Mouse (Mus musculus): Measurements from ENCODE around the gene Bhmt2. TPM values are rescaled to one million over a fixed set of nuclear protein-coding genes. Genes with fewer than 3 reads are reported as not detected.

Gene Bhmt2
- polyA plus RNA-seq (2017; shearing (Covaris generic)), result under 1 TPM in 1 of 2 experiments, not detected in 1; 0.22 TPM

- no peak for ATAC-seq
Measured at GRCm38 (mm10) chr13:93674131-93674561, at the start of gene Bhmt2, which contains the start of gene Dmgdh. Bhmt2 (minus strand) TSS chr13:93674302. Dmgdh (plus strand) TSS chr13:93674433.

- ATAC-seq, result no peak
Measured at GRCm38 (mm10) chr13:93723455-93723854, 49.4 kb upstream of the Bhmt2 start.

- no peak for ATAC-seq
Measured at GRCm38 (mm10) chr13:93721916-93722315, 47.8 kb upstream of the Bhmt2 start.

GRCm38 (mm10) chr13:93718948-93719347, 44.8 kb upstream of the Bhmt2 start:
- ATAC-seq, result peak; percentile 19

- no peak for ATAC-seq
Measured at GRCm38 (mm10) chr13:93717113-93717512, 43.0 kb upstream of the Bhmt2 start.

GRCm38 (mm10) chr13:93713826-93714225, 39.7 kb upstream of the Bhmt2 start:
- ATAC-seq, result no peak

- ATAC-seq, result no peak
Measured at GRCm38 (mm10) chr13:93712362-93712761, 38.3 kb upstream of the Bhmt2 start.

GRCm38 (mm10) chr13:93711226-93711625, 37.1 kb upstream of the Bhmt2 start:
- ATAC-seq, result no peak

- no peak for ATAC-seq
Measured at GRCm38 (mm10) chr13:93710325-93710724, 36.2 kb upstream of the Bhmt2 start.

- ATAC-seq, result no peak
Measured at GRCm38 (mm10) chr13:93707271-93707670, 33.2 kb upstream of the Bhmt2 start.

- no peak for ATAC-seq
Measured at GRCm38 (mm10) chr13:93705697-93706096, 31.6 kb upstream of the Bhmt2 start.

- no peak for ATAC-seq
Measured at GRCm38 (mm10) chr13:93698866-93699265, 24.8 kb upstream of the Bhmt2 start.

- no peak for ATAC-seq
Measured at GRCm38 (mm10) chr13:93690821-93691220, 16.7 kb upstream of the Bhmt2 start.

GRCm38 (mm10) chr13:93689566-93689965, 15.5 kb upstream of the Bhmt2 start:
- ATAC-seq, result no peak

GRCm38 (mm10) chr13:93687321-93687720, 13.2 kb upstream of the Bhmt2 start:
- ATAC-seq, result no peak

GRCm38 (mm10) chr13:93685226-93685625, 11.1 kb upstream of the Bhmt2 start:
- no peak for ATAC-seq

- no peak for ATAC-seq
Measured at GRCm38 (mm10) chr13:93683336-93683735, 9.2 kb upstream of the Bhmt2 start.

GRCm38 (mm10) chr13:93676864-93677263, 2.8 kb upstream of the Bhmt2 start:
- ATAC-seq, result no peak

GRCm38 (mm10) chr13:93673296-93673695, 806 bp downstream of the Bhmt2 start:
- no peak for ATAC-seq

GRCm38 (mm10) chr13:93672371-93672770, 1.7 kb downstream of the Bhmt2 start:
- ATAC-seq, result no peak

GRCm38 (mm10) chr13:93667586-93667985, 6.5 kb downstream of the Bhmt2 start:
- no peak for ATAC-seq

GRCm38 (mm10) chr13:93657941-93658340, 16.2 kb downstream of the Bhmt2 start:
- ATAC-seq, result no peak

- no peak for ATAC-seq
Measured at GRCm38 (mm10) chr13:93653382-93653781, 20.7 kb downstream of the Bhmt2 start.

- ATAC-seq, result no peak
Measured at GRCm38 (mm10) chr13:93648387-93649130, 25.5 kb downstream of the Bhmt2 start.

GRCm38 (mm10) chr13:93639636-93640035, 34.5 kb downstream of the Bhmt2 start:
- ATAC-seq, result no peak
